Mouse (Mus musculus) olfactory bulb, adult 2 months (tissue): ENCODE data around the gene Asb8.

Source experiments
- CTCF ChIP-seq: fragments of 200-500 bp; IDR thresholded peaks from 2 replicates; pipeline ENCODE4 v1.5.1; 2012; ENCODE audit warnings: low read depth, mild to moderate bottlenecking, low read length, moderate library complexity; ENCODE audit not compliant: insufficient read depth
- POLR2A ChIP-seq: fragments of 200-500 bp; IDR thresholded peaks from 2 replicates; pipeline ENCODE4 v1.6.1; 2012; ENCODE audit warnings: mild to moderate bottlenecking, low read depth, low read length, moderate library complexity; ENCODE audit not compliant: insufficient read depth

GRCm38 (mm10) chr15:98092372-98093120, 72.9 kb downstream of the Asb8 start, which contains the start of gene Pfkm:
- TF ChIP-seq CTCF (no peak), POLR2A (no peak)
